Mouse (Mus musculus) stomach, postnatal 0 days (tissue): ENCODE measurements around the gene Hoxd13.

Experiments used
- CTCF ChIP-seq: IDR thresholded peaks from 2 replicates; pipeline ENCODE4 v1.5.1; 2016; ENCODE audit warnings: antibody characterized with exemption, low read depth, mild to moderate bottlenecking, moderate library complexity
- EP300 ChIP-seq: optimal IDR thresholded peaks from 2 replicates; pipeline ENCODE3; 2016; ENCODE audit warnings: antibody characterized with exemption

- TF ChIP-seq CTCF (no peak), EP300 (no peak)
These were observed 794 bp upstream of the Hoxd13 start for GRCm38 (mm10) chr2:74667191-74667841.
